Mouse (Mus musculus) 416B (cell line): Measurements from ENCODE around the gene Fbp2.
"Not testable (repeated sequence)": the region's sequence is repeated elsewhere in the genome, so short reads cannot be mapped to it uniquely, and the experiment has no call there.

Source experiments
- DNase-seq: peaks from one replicate; pipeline ENCODE4 v3.0.0; 2011; ENCODE audit warnings: low read depth

Fbp2 gene

DNA sequence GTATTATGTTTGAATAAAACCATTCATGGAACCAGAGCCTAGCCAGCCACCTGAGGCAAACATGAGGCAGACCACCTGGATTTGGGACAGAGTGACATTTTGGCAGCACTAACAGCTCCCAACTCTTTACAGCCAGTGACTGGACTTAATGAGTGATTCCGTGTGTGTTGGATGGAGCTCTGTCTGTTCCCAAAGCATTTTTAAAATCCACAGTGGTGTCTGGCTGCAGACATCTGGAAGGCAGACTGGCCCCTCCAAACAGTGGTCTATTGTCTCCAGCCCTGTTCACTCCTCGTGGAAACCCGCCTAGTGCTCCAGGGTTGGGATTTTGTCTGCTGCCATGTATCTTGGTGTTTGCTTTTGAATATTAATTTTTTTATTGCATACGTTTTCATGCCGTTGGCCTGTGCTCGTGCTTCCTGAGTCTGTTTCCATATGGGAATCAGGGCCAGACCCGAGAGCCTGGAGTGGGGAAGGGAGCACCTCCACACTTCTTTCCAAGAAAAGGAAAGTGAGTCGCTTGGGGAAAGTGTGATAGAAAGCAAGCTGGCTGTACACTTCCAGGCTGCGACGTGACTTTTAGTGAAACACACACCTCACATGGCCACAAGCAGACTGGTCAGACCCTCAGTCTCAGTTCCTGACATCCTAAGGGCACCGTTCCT lies 7.6 kb upstream of the Fbp2 start:
- DNase-seq: no peak

DNA sequence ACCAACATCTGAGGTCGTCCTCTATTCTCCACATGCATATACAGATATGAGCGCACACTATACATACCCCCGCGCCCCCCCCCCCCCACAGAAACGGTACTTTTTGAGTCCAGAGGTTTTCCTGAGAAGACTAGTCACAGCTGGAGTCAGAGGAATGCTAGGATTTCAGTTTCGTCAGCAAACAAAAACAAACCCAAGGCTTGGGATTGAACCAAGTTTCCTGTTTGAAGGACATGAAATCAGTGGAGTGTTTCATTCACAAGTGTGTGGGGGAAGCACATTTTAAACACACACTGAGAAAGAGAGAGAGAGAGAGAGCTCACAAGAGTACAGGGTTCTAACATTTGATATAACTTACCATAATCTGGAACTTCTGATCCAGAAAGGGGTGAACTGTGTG lies 5.5 kb upstream of the Fbp2 start:
- DNase-seq: no peak

GRCm38 (mm10) chr13:62862875-62863274 lies 4.7 kb upstream of the Fbp2 start:
- DNase-seq: no peak

DNA sequence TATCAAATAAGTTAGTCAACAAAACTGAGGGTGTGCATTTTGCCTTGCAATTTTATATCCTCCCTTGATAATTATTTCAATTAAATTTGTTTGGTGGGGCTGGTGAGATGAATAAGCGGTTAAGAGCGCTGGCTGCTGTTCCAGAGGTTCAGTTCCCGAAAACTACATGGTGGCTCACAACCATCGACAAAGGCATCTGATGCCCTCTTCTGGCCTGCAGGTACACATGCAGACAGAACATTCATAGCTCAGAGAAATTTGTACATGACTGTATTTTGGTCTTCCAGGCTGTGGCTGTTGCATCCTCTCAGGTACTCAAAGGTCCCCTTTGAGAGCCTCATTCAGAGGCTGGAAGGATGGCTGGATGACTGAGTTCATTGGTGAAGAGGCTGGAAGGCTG lies 1.8 kb upstream of the Fbp2 start:
- DNase-seq: no peak

DNA sequence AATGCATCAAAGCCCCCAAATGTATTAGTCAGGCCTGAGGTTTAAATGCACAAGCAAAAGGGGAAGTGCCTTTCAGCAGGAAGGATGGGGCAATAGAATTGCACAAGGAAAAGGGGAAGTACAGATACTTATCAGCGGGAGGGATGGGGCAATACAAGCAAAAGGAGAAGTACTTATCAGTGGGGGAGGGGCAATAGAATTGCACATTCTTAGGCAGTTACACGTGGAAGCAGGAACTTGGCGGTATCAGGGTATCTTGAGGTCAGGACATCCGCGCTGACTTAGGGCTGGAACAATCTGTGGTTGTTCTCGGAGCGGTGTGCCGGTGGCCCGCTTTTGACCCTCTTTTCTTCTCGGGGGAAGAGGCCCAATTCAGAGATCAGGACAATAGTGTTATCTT lies 1.0 kb upstream of the Fbp2 start:
- peak; percentile 85 for DNase-seq

DNA sequence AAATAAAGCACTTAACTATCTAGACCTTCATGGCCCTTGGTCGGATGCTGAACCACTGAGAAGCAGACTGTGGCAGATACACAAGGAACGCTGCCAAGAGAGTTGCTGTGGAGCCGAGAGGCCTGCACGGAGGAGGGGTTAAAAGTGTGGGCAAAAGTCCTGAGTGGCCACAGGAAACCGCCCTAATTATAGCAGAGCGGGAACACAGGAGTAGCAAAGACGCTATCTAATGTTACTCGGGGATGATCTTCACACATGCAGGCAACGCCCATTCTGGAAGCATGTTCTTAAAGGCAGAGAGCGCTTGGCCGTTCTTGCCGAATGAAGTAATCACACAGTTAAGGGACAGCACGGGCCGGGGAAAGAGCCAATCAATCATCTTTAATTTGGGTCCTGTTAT lies 1.4 kb downstream of the Fbp2 start:
- no peak for DNase-seq

GRCm38 (mm10) chr13:62856305-62856675 lies 1.9 kb downstream of the Fbp2 start:
- peak; percentile 94 for DNase-seq

- DNase-seq: peak; percentile 18
Measured at GRCm38 (mm10) chr13:62855396-62856304, 2.6 kb downstream of the Fbp2 start.

GRCm38 (mm10) chr13:62854666-62855065 lies 3.6 kb downstream of the Fbp2 start:
- DNase-seq: peak; percentile 66

DNA sequence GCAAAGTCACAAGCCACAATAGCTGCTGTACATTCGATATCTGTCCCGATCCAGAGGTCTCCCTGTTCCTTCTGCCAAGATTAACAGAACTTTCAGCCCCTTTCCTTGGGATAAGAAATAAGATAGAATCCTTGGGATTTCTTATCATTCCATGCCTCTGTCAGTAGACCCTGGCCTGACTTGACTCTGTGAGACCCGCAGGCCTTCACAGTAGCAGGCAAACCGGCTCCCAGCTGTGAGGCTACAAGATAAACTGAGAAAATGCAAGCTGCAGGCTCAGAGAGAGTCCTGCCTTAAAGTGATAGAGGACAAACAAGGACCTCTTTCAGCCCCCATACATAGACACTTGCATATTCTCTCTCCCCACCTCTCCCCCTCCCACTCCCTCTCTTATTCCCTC lies 24.9 kb downstream of the Fbp2 start:
- DNase-seq: no peak

DNA sequence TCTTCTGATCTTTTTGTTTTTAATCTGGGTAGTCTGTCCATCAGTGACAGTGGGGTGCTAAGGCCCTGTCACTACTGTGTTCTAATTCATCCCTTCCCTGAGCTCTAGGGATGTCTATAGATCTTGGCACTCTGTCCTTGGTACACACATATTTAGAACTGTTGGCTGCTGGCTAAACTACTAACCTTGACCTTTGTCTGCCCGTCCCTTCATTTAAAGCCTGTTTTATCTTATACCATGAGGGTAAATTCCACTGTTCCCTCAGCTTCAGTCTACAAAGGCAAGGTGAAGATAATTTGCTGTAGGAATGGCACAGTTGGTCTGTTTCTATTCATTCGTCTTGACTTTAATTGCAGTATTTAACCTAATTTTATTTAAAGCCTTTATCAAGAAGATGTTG lies 26.0 kb downstream of the Fbp2 start:
- DNase-seq: no peak

DNA sequence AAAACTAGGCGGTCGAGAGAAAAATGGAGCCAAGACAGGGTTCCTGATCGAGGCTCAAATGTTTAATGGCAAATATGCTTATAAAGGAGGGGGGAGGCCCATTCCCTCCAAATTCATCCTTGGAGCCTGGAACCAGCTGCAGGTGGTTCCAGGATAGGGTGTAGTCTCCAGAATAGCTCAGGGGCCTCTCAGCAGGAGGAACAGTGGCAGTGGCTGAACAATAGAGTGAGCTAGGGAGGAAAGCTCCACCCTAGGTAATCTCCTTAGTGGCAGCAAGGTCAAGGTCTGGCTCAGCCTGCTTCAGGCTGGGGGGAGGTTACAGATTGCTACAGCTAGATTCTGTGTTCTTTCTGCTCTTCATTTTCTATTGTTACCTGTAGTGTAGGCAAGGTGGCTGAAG lies 42.5 kb downstream of the Fbp2 start:
- DNase-seq: not testable (repeated sequence)

- DNase-seq: no peak
Measured at GRCm38 (mm10) chr13:62812713-62813112, 45.5 kb downstream of the Fbp2 start.

DNA sequence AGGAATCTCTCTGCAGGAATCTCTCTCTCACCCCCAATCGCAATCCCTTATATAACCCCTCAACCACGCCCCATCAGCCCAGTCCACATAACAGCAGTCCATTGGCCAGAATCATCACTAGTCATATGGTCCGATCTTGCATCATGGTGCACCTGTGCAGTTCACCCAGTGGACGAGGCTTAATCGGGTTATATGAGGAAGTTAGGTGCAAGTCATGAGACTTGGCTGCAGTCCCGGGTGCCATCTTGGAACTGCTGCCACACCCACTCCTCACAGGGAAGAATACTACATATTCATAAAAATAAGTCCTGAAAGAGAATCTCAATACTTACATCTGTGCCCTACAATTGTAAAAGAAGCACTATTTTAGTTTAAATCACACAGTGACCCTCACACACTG lies 50.2 kb downstream of the Fbp2 start:
- DNase-seq: not testable (repeated sequence)
